In the genomic region with DNA sequence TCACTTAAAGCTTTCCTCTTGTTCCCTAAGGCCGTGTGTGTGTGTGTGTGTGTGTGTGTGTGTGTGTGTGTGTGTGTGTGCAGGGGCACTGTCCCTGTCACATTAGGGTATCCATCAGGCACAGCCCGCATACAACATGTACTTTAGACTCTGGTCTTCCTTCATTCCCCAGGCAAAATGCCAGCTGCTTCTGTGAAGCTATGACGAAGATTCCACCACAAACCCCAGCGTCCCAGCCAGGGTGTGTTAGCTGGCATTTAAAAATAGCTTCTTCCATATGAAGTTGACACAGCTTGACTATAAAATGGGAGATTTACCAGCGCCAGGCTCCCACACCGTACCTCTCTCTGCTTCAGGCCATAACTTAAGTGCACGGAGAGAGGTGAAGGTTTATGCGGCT, we compare ENCODE assay signal across 8 mouse cellular contexts.
A peak's percentile ranks its signal among the peaks of the same experiment; 100 is the strongest.
DNase-seq lines count a peak whose midpoint lies in the region; ATAC-seq lines count a peak whose summit lies in the region.

No protein-coding gene starts in this region.

- 46% methylated on average over 8 of the region's 8 CpGs for WGBS in limb, embryonic 15.5 days

- H3K4me3 ChIP-seq in limb, embryonic 15.5 days, result no peak overlapping the region

- H3K36me3 ChIP-seq in limb, embryonic 15.5 days, result peaks cover 63% of the 10 kb centered on the region

- H3K27ac ChIP-seq in limb, embryonic 15.5 days, result peak overlapping the region; percentile 79

- no peaks in the 10 kb centered on the region for H3K9me3 ChIP-seq in limb, embryonic 15.5 days

- H3K4me2 ChIP-seq in limb, embryonic 15.5 days, result no peak overlapping the region

- H3K9ac ChIP-seq in limb, embryonic 15.5 days, result no peak overlapping the region

- peak; percentile 75 for DNase-seq in layer of hippocampus, adult 11-12 months (ENCODE audit: low spot score)
- no peak for DNase-seq in layer of hippocampus, adult 9-10 months (ENCODE audit: low spot score)
- peak; percentile 76 for DNase-seq in right cerebral cortex, postnatal 4 days
- DNase-seq in cerebellum, adult 9-10 months, result no peak

- H3K27me3 ChIP-seq in limb, embryonic 15.5 days, result no peaks in the 10 kb centered on the region

- ATAC-seq in frontal cortex, adult (ENCODE audit: low TSS enrichment), result peak; percentile 86
- ATAC-seq in hematopoietic stem cell, adult 5-6 weeks (replicated peaks in 1 of 2; ENCODE audit: insufficient read depth in 1 of 2, low FRiP score in 2 of 2, low TSS enrichment in 1 of 2, low read depth in 1 of 2, poor library complexity in 2 of 2, severe bottlenecking in 2 of 2), result peak; percentile 36 to 60; a peak in 2 of 4 replicates
- 0 out of 2 replicates have a peak, but pooled peaks have one; percentile 31 for ATAC-seq in limb, embryonic 15.5 days (ENCODE audit: insufficient number of reproducible peaks, low FRiP score, low TSS enrichment, low read depth)
- ATAC-seq in cerebellum, adult (ENCODE audit: insufficient number of reproducible peaks, low FRiP score, low TSS enrichment), result no peak

- H3K4me1 ChIP-seq in limb, embryonic 15.5 days, result peaks cover 58% of the 10 kb centered on the region

Comparison
In these comparisons a context has a peak if more than half of its experiments do, and no peak if none do; other contexts are left out.
1. DNase-seq: peak in layer of hippocampus, adult 11-12 months (single experiment) and right cerebral cortex, postnatal 4 days (single experiment); none in layer of hippocampus, adult 9-10 months (single experiment) and cerebellum, adult 9-10 months (single experiment).